Mouse (Mus musculus): Measurements from ENCODE around the gene Unc13a. TPM values are rescaled to one million over a fixed set of nuclear protein-coding genes. Genes with fewer than 3 reads are reported as not detected.

The Unc13a gene
- polyA plus RNA-seq, 1 experiment from 2014 or later = 16.6 TPM

DNA sequence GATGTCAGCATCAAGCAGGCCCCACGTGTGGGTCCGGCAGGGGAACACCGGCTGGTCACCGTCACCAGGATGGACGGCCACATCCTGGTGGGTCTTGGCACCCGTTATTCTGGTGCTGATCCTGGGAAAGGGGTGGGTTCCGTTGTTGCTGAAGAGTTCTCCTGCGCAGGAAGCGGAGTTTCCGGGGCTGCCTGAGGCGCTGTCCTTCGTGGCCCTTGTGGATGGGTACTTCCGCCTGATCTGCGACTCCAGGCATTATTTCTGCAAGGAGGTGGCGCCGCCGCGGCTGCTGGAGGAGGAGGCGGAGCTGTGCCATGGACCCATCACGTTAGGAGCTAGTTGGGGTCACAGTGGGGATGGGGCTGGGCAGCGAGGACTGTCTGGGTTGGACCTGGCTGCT lies 8.9 kb upstream of the Unc13a start:
- WGBS = 5% methylated on average over 21 of the region's 21 CpGs

DNA sequence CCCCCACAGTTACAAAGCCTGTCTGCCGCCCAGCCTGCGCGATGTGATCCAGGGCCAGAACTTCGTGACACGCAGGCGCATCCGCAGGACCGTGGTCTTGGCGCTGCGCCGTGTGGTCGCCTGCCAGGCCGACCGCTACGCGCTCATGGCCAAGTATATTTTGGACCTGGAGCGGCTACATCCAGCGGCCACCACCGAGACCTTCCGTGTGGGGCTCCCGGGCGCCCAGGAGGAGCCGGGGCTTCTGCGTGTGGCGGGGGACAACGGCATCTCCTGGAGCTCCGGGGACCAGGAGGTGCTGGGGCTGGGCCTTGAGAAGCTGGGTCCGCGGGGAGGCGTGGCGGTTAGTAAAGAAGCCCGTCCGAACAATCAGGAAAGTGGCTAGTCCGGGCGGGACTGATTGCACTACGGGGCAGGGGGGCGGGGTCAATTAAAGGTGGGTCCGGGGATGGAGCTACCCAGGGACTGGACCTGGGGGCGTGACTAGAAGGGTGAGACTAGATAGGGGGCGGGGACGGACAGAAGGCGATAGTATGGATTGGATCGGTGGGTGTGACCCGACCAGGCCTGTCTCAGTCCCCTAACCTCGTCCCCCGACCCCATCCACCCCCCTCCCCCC lies 8.1 kb upstream of the Unc13a start:
- ATAC-seq (ENCODE audit: low FRiP score) = no peak; the same call in 1 of the 2 replicates
- DNase-seq (ENCODE audit: low spot score) = no peak
- Histone ChIP-seq H3K9me3 (ENCODE audit: control insufficient read depth, low read length) (no peaks in the 10 kb centered on the region), H3K4me3 (replicated peaks; ENCODE audit: low read length) (peak overlapping the region; percentile 26), H3K27ac (no peak overlapping the region), H3K36me3 (replicated peaks; ENCODE audit: control insufficient read depth, insufficient read depth) (no peaks in the 10 kb centered on the region), H3K4me2 (replicated peaks) (peak overlapping the region; percentile 51), H3K27me3 (ENCODE audit: control insufficient read depth, insufficient read depth, low read length) (peaks cover 85% of the 10 kb centered on the region), H3K9ac (0 out of 2 replicates have a peak overlapping the region, but pooled peaks have one; percentile 17), H3K4me1 (replicated peaks; ENCODE audit: control insufficient read depth, insufficient read depth, low read length) (peaks cover 4% of the 10 kb centered on the region; the same call in 1 of the 2 replicates)
- 2% methylated on average over 46 of the region's 46 CpGs for WGBS

More for the DNA sequence above, 8.9 kb upstream of the Unc13a start:
- Histone ChIP-seq H3K27me3 (ENCODE audit: control insufficient read depth, insufficient read depth, low read length) (peaks cover 89% of the 10 kb centered on the region), H3K36me3 (replicated peaks; ENCODE audit: control insufficient read depth, insufficient read depth) (no peaks in the 10 kb centered on the region), H3K27ac (no peak overlapping the region), H3K4me1 (replicated peaks; ENCODE audit: control insufficient read depth, insufficient read depth, low read length) (peaks cover 4% of the 10 kb centered on the region; the same call in 1 of the 2 replicates), H3K4me3 (replicated peaks; ENCODE audit: low read length) (no peak overlapping the region), H3K4me2 (replicated peaks) (no peak overlapping the region), H3K9ac (no peak overlapping the region), H3K9me3 (ENCODE audit: control insufficient read depth, low read length) (no peaks in the 10 kb centered on the region)
- ATAC-seq (ENCODE audit: low FRiP score) (no peak), DNase-seq (ENCODE audit: low spot score) (no peak)

DNA sequence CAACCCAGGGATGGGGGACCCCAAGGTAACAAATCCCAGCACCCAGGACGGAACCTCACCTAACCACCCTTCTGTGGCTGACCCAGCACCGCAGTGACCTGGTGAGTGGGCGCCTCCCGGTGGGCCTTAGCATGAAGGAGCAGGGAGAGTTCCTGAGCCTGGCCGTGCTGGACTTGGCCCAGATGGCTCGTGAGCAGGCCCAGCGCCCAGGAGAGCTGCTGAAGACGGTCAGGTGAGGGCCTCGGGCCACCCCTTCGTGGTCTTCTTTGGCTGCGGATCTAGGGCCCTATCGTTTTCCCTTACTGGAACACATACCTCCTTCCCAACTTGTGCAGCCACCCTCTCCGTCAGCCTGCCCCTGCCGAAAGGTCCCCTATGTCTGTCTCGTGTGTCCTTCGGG lies 7.6 kb upstream of the Unc13a start:
- Histone ChIP-seq H3K4me1 (replicated peaks; ENCODE audit: control insufficient read depth, insufficient read depth, low read length) (peaks cover 4% of the 10 kb centered on the region; the same call in 1 of the 2 replicates), H3K27me3 (ENCODE audit: control insufficient read depth, insufficient read depth, low read length) (peaks cover 79% of the 10 kb centered on the region), H3K27ac (no peak overlapping the region), H3K9ac (0 out of 2 replicates have a peak overlapping the region, but pooled peaks have one; percentile 17), H3K4me3 (replicated peaks; ENCODE audit: low read length) (peak overlapping the region; percentile 26), H3K4me2 (replicated peaks) (peak overlapping the region; percentile 51), H3K36me3 (replicated peaks; ENCODE audit: control insufficient read depth, insufficient read depth) (no peaks in the 10 kb centered on the region), H3K9me3 (ENCODE audit: control insufficient read depth, low read length) (no peaks in the 10 kb centered on the region)
- ATAC-seq (ENCODE audit: low FRiP score) = no peak
- DNase-seq (ENCODE audit: low spot score) = no peak
- 12% methylated on average over 16 of the region's 16 CpGs for WGBS

DNA sequence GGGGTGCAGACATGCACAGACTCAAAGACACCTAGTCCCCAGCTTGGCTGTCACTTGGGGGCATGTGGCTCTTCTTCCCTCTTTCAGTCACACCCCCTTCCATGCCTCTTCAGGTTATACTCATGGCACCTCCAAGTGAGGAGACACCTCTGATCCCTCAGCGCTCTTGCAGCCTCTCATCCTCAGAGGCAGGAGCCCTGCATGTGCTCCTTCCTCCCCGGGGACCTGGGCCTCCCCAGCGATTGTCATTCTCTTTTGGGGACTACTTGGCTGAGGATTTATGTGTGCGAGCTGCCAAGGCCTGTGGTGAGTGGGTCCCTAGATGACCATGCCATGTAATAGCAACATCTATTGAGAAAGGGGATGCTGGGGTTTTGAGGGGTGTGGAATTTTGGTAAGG lies 6.7 kb upstream of the Unc13a start:
- WGBS = 57% methylated on average over 4 of the region's 4 CpGs
- Histone ChIP-seq H3K9me3 (ENCODE audit: control insufficient read depth, low read length) (no peaks in the 10 kb centered on the region), H3K27ac (no peak overlapping the region), H3K4me3 (replicated peaks; ENCODE audit: low read length) (no peak overlapping the region), H3K4me2 (replicated peaks) (no peak overlapping the region), H3K4me1 (replicated peaks; ENCODE audit: control insufficient read depth, insufficient read depth, low read length) (peaks cover 4% of the 10 kb centered on the region; the same call in 1 of the 2 replicates), H3K9ac (no peak overlapping the region), H3K36me3 (replicated peaks; ENCODE audit: control insufficient read depth, insufficient read depth) (no peaks in the 10 kb centered on the region), H3K27me3 (ENCODE audit: control insufficient read depth, insufficient read depth, low read length) (peaks cover 70% of the 10 kb centered on the region)
- ATAC-seq (ENCODE audit: low FRiP score) = no peak
- DNase-seq (ENCODE audit: low spot score) = no peak

DNA sequence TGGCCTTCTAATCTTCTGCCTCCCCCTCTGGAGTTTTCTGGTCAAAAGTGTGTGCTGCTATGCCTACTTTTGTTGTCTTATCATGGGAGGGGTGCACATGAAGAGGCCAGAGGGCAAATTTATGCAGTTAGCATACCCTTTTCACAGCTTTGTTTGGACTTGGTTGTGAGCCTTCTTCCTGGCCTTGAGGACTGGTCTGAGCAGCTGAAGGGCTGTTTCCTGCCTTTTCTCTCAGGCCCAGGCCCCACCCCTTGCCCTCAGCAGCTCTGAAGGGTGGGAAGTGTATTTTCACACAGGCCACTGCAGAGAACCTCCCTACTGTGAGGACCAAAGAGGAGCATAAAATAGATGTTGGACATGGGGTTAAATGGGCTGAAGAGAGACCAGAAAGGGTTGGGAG lies 6.0 kb upstream of the Unc13a start:
- ATAC-seq (ENCODE audit: low FRiP score) = no peak

DNA sequence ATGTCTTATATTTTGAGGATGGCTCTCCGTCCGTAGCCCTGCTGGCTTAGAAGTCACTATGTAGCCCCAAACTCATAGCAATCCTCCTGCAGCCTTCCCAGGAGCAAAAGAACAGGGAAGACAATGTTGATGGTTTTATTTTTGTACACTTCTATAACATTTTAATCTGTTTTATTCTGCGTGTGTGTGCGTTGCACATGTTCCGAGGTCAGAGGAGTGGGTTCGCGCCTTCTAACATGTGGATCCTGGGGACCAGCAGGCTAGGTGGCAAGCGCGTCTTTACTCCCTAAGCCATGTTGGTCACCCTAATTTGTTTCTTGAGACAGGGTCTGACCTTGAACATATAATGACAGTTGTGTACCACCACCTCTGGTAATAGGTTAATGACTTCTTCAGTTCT lies 5.2 kb upstream of the Unc13a start:
- Histone ChIP-seq H3K27ac (no peak overlapping the region), H3K4me3 (replicated peaks; ENCODE audit: low read length) (peak overlapping the region; percentile 58), H3K4me2 (replicated peaks) (peak overlapping the region; percentile 88), H3K9me3 (ENCODE audit: control insufficient read depth, low read length) (no peaks in the 10 kb centered on the region), H3K4me1 (replicated peaks; ENCODE audit: control insufficient read depth, insufficient read depth, low read length) (peaks cover 9% of the 10 kb centered on the region; the same call in 1 of the 2 replicates), H3K27me3 (ENCODE audit: control insufficient read depth, insufficient read depth, low read length) (peaks cover 56% of the 10 kb centered on the region), H3K9ac (peak overlapping the region; percentile 81; the same call in 1 of the 2 replicates), H3K36me3 (replicated peaks; ENCODE audit: control insufficient read depth, insufficient read depth) (no peaks in the 10 kb centered on the region)
- no peak for DNase-seq (ENCODE audit: low spot score)
- 50% methylated on average over 9 of the region's 9 CpGs for WGBS
- ATAC-seq (ENCODE audit: low FRiP score) = no peak

More for the DNA sequence above, 6.0 kb upstream of the Unc13a start:
- Histone ChIP-seq H3K27ac (no peak overlapping the region), H3K36me3 (replicated peaks; ENCODE audit: control insufficient read depth, insufficient read depth) (no peaks in the 10 kb centered on the region), H3K4me1 (replicated peaks; ENCODE audit: control insufficient read depth, insufficient read depth, low read length) (peaks cover 4% of the 10 kb centered on the region; the same call in 1 of the 2 replicates), H3K9me3 (ENCODE audit: control insufficient read depth, low read length) (no peaks in the 10 kb centered on the region), H3K4me2 (replicated peaks) (no peak overlapping the region), H3K27me3 (ENCODE audit: control insufficient read depth, insufficient read depth, low read length) (peaks cover 64% of the 10 kb centered on the region), H3K4me3 (replicated peaks; ENCODE audit: low read length) (no peak overlapping the region), H3K9ac (no peak overlapping the region)
- DNase-seq (ENCODE audit: low spot score) = no peak

DNA sequence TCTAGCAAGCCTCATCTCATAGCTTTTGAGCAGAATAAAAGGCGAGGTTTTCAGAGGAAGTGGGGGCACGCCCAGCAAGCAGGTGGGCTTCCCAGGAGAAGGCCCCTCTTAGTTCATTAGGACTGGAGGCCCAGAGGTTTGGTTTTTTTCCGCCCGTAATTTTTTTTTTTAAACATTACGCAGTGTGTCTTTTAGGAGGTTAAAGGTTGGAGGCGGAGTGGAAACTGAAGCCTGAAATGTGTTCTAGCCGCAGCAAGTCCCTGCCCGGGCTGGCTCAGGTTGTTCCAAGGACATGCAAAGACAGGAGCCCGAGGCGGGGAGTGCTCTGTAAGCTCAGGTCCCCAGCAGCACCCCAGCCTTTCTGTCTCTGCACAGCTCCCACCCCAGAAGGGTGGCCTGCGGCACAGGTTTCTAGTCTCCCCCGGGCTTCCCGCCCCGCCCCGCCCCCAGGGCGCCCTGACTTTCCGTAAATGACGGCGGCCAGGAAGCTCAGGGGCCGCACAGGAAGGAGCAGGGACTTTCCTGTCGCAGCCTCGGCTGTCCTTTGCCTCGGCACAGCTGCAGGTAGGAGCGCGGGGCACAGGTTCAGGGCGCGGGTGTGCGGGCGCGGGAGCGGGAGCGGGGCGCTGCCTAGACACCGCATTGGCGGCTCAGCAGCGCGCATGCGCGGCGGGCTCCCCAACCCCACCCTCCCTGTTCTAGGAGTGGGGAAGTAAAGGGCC lies 4.6 kb upstream of the Unc13a start, which contains the start of gene Jak3:
Gene Jak3, plus strand, starts transcription at position 277 of the 722 bp plus-strand sequence.
- H3K27ac ChIP-seq = peak within 1 kb of the TSS; percentile 51; the same call in 1 of the 2 replicates
- no peaks in the 10 kb centered on the region for H3K36me3 ChIP-seq (replicated peaks; ENCODE audit: control insufficient read depth, insufficient read depth)
- ATAC-seq (ENCODE audit: low FRiP score) (peak; percentile 63), DNase-seq (ENCODE audit: low spot score) (peak; percentile 74)
- H3K9ac ChIP-seq = peak within 1 kb of the TSS; percentile 81
- H3K4me2 ChIP-seq (replicated peaks) = peak within 1 kb of the TSS; percentile 88
- peak within 1 kb of the TSS; percentile 58 for H3K4me3 ChIP-seq (replicated peaks; ENCODE audit: low read length)
- WGBS = 3% methylated on average over 40 of the region's 40 CpGs
- H3K27me3 ChIP-seq (ENCODE audit: control insufficient read depth, insufficient read depth, low read length) = peaks cover 50% of the 10 kb centered on the region
- peaks cover 10% of the 10 kb centered on the region; the same call in 1 of the 2 replicates for H3K4me1 ChIP-seq (replicated peaks; ENCODE audit: control insufficient read depth, insufficient read depth, low read length)
- H3K9me3 ChIP-seq (ENCODE audit: control insufficient read depth, low read length) = no peaks in the 10 kb centered on the region

DNA sequence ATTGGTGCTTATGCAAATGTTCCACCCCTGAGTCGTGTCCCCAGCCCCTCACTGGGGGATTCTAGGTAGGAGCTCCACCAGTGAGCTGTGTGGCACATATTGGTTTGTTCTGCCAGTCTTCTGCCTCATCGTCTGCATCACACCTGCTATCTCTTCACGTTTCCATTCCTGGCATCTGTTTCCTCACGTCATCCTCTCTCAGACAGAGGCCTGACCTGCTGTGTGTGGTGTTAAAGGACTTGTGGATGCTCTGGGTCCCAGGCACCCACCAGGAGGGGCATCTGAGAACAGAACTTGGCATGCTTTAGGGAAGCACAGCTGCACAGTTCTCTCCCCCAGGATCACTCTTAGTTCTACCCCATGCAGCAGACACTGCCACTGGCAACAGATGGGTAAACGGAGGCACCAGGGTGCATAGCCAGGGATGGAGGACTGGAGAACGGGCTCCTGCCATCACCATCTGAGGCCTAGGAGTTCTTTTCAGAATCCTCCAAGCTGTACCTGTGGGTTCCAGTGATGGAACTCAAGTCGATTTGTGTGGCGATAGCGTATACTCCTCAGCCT lies 4.0 kb upstream of the Unc13a start:
- Histone ChIP-seq H3K36me3 (replicated peaks; ENCODE audit: control insufficient read depth, insufficient read depth) (no peaks in the 10 kb centered on the region), H3K4me2 (replicated peaks) (peak overlapping the region; percentile 88), H3K9me3 (ENCODE audit: control insufficient read depth, low read length) (no peaks in the 10 kb centered on the region), H3K4me1 (replicated peaks; ENCODE audit: control insufficient read depth, insufficient read depth, low read length) (peaks cover 10% of the 10 kb centered on the region; the same call in 1 of the 2 replicates), H3K4me3 (replicated peaks; ENCODE audit: low read length) (peak overlapping the region; percentile 58), H3K27me3 (ENCODE audit: control insufficient read depth, insufficient read depth, low read length) (peaks cover 43% of the 10 kb centered on the region), H3K27ac (no peak overlapping the region), H3K9ac (peak overlapping the region; percentile 81; the same call in 1 of the 2 replicates)
- no peak for ATAC-seq (ENCODE audit: low FRiP score)
- WGBS = 33% methylated on average over 9 of the region's 9 CpGs
- no peak for DNase-seq (ENCODE audit: low spot score)

DNA sequence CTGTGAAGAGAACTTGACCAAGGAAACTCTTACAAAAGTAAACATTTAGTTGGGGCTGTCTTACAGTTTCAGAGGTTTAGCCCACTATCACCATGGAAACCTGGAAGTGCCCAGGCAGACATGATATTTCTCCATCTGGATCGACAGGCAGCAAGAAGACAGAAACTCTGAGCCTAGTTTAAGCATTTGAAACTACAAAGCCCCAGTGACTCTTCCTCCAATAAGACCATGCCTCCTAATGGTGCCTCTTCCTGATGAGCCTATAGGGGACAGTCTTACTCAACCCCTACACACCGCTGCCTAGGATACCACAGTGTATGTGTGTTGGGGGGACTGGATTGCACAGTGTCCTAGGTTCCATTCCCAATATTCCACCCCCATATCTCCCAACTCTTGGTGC lies 2.5 kb upstream of the Unc13a start:
- no peak for DNase-seq (ENCODE audit: low spot score)
- Histone ChIP-seq H3K4me3 (replicated peaks; ENCODE audit: low read length) (no peak overlapping the region), H3K27me3 (ENCODE audit: control insufficient read depth, insufficient read depth, low read length) (peaks cover 29% of the 10 kb centered on the region), H3K4me1 (replicated peaks; ENCODE audit: control insufficient read depth, insufficient read depth, low read length) (peaks cover 15% of the 10 kb centered on the region; the same call in 1 of the 2 replicates), H3K36me3 (replicated peaks; ENCODE audit: control insufficient read depth, insufficient read depth) (no peaks in the 10 kb centered on the region), H3K9ac (no peak overlapping the region), H3K4me2 (replicated peaks) (no peak overlapping the region), H3K27ac (no peak overlapping the region), H3K9me3 (ENCODE audit: control insufficient read depth, low read length) (no peaks in the 10 kb centered on the region)
- 73% methylated on average over 2 of the region's 2 CpGs for WGBS
- ATAC-seq (ENCODE audit: low FRiP score) = no peak
